Mouse (Mus musculus): Measurements from ENCODE around the gene Ctc1.

Ctc1 gene

DNA sequence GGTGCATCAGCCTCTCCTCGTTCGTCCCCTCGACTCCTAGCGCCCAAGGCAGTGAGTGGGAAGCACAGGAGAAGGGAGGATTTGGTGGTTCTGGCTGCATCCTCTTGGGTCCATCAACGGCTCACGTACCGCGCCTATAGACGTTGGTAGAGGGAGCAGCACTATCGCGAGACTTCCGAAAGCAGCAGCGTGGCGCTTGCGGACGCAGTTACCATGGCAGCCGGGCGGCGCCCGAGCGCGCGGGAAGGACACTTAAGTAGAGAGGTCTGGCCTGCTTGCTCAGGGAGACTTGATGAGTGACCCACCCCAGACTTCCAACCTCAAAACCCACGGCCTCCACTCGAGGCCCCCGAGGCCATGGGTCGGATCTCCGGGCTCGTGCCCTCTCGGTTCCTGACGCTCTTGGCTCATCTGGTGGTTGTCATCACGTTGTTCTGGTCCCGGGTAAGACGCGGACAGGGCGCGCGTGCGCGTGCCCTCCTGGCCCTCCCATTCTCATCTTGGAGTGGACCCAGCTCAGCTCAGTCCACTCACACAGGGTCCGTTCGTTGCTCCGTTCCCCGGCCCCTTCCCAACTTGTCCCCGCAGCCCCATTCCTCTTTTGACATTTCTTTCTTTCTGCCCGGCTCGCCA lies 55.0 kb downstream of the Ctc1 start, which contains the start of gene Tmem107:
TSS of gene Tmem107 (plus strand) at position 217 of the 633 bp plus-strand sequence.
- DNase-seq (ENCODE audit: low spot score): peak; percentile 93

DNA sequence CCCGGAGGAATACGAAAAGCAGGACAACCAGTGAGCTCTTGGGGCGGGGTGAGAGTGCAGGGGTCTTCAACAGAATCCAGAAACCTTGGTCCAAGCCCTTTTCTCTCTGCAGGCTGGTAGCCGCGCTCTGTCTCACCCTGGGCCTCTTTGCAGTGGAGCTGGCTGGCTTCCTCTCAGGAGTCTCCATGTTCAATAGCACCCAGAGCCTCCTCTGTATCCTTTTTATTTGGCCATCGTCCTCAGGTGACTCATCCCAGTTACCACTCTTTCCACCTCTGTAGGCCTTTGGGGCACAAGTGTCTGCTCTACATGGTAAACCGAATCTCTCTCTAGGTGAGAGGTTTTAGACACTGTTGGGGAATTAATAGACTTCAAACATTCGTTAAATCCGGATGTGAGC lies 55.6 kb downstream of the Ctc1 start:
- DNase-seq (ENCODE audit: low spot score): no peak

DNA sequence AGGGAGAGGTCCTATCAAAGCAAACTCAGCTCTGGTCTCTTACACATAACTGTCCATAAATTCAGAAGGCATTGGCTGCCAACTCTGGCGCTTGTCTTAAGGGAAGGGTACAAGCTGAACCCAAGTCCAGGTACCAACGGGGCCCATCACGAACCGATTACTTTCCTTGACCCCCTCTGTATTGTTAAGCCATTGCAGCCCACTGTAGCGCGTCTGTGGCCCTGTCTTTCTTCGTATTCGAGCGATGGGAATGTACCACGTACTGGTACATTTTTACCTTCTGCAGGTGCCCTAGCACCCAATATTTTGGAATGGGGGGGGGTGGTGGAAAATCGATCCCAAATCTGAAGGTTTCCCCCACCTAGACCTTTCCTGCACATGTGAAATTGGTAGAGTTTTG lies 56.5 kb downstream of the Ctc1 start:
- DNase-seq (ENCODE audit: low spot score): no peak

DNA sequence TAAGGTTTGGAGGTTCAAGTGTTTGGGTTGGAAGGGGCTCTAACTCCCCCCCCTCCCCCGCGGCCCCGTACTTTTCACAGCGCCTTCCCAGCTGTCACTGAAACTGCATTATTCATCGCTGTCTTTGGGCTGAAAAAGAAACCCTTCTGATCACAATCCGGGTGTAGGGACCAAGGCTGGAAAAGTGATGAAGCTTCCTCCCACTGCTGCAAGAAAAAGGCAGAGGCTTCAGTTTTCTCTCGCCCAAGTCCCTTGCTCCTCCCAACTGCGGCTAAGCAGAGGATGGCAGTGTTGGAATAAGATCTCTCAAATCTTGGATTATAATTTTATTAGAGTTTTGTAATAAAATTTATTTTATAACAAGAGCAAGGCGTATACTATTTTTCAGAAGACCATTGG lies 57.0 kb downstream of the Ctc1 start:
- DNase-seq (ENCODE audit: low spot score): no peak

DNA sequence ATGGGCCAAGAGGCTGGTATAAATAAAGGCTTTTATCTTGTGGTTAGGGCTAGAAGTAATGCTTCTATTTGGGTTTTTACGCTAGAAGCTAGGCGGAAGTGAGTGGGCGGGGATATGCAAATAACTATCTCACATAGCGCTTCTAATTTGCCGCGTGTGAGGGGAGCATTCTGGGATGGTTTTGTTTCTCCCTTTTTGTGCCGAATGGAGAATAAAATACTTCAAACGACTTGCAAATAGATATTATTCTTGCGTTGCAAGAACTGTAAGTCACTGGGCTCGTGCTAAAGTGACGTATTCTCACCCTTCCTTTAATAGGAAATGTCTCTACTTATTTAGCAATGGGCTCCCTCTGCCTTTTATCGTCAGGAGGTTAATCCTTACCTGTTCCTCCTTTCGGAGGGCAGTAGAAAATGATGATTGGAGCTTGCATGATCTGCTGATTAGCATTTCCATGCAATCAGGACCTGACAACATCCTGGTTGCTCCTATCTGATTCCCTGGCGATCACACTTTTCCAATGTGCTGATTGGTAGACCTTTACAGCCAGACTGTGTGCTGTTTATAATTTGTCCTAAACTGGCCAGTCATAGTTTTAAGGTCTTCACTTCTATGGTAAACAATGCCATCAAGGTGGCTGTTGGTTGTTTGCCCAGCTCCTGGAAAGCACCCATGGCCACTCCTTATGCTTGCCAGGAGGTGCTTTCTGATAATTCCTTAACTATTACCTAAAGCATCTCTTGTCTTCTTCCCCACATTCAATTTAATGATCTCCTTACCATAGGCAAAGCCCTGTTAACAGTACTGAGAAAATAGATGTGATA lies 57.6 kb downstream of the Ctc1 start:
- DNase-seq (ENCODE audit: low spot score): peak; percentile 95

DNA sequence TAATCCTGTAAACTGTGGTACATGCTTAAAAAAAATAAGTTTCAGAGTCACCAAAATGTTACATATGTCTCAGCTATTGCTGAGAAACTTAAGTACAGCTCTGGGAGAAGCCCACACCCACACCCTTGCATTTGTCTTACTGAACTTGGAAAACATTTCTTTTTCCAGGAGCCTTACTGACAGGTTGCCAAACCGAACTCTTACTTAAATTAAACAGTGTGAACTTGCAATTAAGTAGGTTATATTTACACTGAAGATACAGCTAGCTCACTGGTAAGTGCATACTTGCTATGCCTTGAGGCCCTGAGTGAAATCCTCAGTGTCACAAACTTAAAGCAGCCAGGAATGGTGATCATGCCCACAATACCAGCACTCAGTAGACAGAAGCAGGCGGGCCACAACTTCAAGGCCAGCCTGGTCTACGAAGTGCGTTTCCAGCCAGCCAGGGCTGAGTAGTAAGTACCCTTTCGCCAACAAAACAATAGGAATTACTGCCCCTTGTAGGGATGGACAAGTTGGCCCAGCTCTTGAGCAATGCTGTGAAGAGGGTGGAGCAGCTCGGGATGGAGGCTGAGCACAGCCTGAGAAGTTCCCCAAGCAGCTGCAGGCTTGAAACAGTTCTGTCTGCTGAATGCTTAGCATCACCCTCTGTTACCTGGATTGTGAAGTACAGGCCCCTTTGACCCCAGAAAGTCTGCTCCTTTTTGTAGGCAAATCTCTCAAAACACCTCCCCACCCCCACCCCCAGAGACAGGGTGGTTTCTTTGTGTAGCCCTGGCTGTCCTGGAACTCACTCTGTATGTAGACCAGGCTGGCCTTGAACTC lies 58.5 kb downstream of the Ctc1 start:
- no peak for DNase-seq (ENCODE audit: low spot score)

DNA sequence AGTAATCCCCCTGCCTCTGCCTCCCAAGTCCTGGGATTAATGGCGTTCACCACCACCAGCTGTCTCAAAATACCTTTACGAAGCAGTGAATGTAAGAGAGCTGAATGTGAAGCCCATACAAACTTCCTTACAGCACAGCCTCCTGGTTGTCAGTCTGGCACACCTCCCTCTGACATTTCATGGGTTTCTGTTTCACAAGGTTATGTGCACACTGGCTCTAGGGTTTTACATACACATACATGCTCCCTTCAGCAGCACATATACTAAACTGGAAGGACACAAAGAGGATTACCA lies 59.0 kb downstream of the Ctc1 start:
- DNase-seq (ENCODE audit: low spot score): no peak

DNA sequence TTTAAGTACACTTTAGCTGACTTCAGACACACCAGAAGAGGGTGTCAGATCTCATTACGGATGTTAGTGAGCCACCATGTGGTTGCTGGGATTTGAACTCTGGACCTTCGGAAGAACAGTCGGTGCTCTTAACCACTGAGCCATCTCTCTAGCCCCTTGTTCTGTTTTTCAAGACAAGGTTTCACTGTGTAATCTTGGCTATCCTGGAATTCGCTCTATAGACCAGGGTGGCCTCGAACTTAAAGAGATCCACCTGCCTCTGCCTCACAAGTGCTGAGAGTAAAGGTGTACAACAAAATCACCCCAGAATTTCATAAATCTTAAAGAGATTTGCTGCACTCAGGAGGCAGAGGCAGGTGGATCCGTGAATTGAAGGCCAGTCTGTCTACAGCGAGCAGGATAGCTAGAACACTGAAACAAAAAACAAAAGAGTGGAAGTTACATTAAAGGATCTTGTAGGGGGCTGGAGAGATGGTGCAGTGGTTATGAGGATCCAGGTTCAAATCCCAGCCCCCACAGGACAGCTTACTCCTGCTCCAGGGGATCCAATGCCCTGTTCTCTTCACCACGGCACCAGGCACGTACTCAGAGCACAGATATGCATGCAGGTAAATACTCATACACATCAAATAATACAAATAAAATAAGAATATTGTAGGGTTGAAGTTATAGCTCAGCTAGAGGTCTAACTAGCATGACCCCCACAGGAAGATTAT lies 60.2 kb downstream of the Ctc1 start:
- DNase-seq (ENCODE audit: low spot score): no peak

DNA sequence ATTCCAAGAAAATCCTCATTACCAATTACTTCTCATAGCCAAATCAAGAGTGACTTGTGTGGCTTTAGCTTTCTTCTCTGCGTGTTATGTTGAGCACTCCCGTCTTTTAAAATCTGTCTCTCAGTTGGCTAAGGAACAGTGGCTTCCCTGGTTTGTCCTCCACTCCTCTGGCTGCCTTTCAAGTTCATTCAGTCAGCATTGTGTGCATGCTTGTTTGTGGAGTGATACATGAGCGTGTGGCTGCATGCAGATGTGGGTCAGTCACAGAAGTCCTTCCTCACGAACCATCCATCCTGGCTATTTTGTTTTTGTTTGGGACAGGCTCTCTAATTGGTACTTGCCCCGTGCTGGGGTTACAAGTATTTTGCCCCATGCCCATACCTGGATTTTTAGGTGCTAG lies 60.9 kb downstream of the Ctc1 start:
- no peak for DNase-seq (ENCODE audit: low spot score)

DNA sequence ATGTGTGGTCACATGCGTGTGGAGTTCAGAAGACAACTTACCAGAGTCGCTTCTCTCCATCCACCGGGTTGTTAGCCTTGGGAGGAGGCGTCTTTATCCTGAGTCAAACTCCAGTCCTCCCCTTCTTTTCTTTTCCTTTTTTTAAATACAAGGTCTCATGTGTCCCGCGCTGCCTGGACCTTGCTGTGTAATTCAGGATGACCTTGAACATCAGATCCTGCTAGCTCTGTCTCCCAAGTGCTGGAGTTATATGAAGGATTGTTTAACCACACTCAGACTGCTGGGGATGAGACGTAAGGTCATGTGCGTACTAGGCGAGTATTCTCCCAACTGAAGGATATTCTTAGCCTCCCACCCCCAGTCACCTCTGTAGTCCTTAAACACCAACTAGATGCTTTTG lies 61.6 kb downstream of the Ctc1 start:
- DNase-seq (ENCODE audit: low spot score): no peak

DNA sequence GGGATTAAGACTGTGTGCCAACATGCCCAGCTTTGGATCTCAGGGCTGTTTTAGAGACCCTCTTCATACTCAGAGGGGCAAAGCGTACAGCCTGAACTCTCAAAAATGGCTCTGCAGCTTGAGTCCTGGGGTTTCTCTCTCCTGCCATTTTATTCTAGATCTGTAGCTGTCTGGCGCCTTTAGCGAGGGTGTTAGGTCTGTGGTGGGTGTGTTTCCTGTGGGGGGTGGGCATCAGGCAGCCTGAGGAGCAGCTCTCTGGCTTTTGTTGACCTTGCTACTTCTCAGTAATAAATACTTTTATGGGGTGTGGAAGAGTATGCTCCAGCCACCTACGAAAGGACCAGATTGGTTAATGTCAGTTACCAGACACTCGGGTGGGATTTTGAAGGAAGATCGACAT lies 62.3 kb downstream of the Ctc1 start:
- no peak for DNase-seq (ENCODE audit: low spot score)

DNA sequence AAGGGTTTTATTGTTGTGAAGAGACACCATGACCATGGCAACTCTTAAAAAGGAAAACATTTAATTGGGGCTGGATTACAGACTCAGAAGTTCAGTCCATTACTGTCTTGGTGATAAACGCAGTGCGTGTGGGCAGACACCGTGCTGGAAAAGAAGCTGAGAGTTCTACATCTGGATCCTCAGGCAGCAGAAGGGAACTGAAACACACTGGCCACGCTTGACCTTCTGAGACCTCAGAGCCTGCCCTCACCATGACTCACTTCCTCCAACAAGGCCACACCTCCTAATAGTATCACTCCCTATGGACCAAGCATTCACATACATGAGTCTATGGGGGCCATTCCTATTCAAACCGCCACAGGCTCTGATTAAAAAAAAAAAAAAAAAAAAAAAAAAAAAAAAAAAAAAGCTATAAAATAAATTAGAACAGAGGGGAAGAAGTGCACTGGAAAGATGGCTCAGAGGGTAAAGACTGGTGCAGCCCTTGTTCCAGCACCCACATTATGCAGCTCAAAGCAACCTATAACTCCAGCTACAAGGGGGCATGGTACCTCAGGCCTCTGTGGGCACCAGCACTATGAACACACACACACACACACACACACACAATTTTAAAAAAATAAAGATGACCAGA lies 63.2 kb downstream of the Ctc1 start:
- DNase-seq (ENCODE audit: low spot score): no peak

DNA sequence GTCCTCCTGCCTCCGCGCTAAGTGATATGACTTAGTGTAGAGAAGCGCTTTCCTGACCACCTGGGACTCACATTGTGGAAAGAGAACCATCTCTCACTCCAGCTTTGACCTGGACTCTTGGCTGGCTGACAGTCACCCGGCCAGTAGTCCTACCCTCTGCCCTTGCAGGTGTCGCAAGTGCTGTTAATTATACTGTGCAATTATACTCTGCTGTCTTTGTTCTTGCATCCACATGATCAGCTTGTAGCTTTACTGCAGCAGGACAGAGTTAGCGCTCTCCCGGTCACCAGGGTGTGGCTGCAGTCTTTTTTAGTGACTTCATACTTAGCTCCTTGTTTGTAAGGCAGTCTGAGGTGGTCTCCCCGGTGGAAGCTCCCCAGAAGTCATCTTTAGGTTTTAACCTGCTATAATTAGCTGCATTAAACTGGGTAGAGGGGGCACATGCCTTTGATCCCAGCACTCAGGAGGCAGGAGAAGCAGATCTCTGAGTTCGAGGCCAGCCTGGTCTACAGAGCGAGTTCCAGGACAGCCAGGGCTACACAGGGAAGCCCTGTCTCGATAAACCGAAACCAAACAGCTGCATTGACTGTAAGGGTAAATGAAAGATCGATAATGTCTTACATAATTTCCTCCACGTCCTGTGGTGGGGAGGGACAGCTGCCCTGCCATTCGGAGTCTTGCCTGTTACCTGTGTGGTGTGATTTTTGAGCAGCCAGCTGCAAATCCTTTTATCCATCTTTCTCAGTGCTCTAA lies 64.6 kb downstream of the Ctc1 start:
- DNase-seq (ENCODE audit: low spot score): no peak

DNA sequence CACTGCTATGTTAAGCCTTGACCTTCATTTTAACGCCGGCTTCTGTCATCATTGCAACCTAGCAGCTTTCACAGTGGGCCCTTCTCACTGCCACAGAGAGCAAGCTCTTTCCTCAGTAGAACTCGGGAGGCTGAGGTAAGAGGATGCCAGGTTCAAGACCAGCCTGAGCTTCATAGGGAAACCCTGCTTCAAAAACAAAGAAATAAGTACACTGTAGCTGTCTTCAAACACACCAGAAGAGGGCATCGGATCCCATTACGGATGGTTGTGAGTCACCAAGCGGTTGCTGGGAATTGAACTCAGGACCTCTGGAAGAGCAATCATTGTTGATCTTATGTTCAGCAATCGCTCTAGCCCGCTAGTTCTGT lies 65.1 kb downstream of the Ctc1 start:
- no peak for DNase-seq (ENCODE audit: low spot score)

DNA sequence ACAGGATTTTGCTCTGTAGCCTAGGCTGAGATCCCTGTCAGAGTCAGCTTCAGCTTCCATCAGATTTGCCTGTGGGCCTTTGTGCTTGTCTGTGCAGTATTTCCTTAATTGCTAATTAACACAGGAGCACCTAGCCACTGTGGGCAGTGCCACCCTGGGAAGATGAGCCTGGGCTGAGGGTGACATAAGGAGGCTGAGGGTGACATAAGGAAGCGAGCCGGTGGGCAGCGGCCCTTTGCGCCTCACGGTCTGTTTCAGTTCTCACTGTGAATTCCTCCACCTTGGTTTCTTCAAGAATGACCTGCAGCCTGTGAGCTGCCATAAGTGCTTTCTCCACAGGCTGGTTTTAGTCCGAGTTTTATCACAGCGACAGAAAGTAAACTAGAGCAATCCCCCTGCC lies 65.9 kb downstream of the Ctc1 start:
- no peak for DNase-seq (ENCODE audit: low spot score)

DNA sequence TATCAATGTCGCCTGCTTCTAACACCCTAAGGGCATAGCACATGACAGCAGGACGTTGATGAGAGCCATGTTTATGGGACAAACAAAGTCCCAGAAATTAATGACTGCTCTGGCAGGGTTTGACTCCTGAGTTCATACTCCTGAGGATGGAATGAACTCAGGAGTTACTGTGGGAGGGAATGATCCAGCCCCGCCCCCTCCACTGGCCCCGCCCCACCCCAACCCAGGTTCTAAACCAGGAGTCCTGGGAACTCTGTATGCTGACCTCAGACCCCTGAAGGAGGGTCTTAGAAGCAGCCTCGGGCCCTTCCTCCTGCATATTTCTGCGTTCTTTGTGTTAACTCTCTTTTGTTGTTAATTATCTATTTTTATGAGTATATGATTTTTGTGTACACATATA lies 69.9 kb downstream of the Ctc1 start:
- no peak for DNase-seq (ENCODE audit: low spot score)

Measured in c-Kit-positive CD71-positive TER-119-positive erythroid progenitor cells, embryonic 14.5 days (primary cell).